Mouse (Mus musculus) lung, postnatal 0 days (tissue): ENCODE results near the gene Gm49403.

ENCODE experiments used
- CTCF ChIP-seq: IDR thresholded peaks from 2 replicates; pipeline ENCODE4 v1.5.1; 2016; ENCODE audit warnings: antibody characterized with exemption, mild to moderate bottlenecking
- EP300 ChIP-seq: IDR thresholded peaks from 2 replicates; pipeline ENCODE4 v1.6.1; 2016; ENCODE audit warnings: antibody characterized with exemption, mild to moderate bottlenecking, control low read depth

GRCm38 (mm10) chr19:8841012-8841411, 42.7 kb upstream of the Gm49403 start:
- TF ChIP-seq CTCF (no peak), EP300 (no peak)
